Mouse (Mus musculus) left cerebral cortex, postnatal 25 days (tissue): ENCODE measurements around the gene Safb. TPM values are rescaled to one million over a fixed set of nuclear protein-coding genes. Genes with fewer than 3 reads are reported as not detected.

Experiments
- DNase-seq, 2 experiments: peaks; one replicate each; pipeline ENCODE4 v3.0.0; 2022; ENCODE audit warnings: low spot score in 2 of 2, mixed read lengths in 1 of 2
- intact Hi-C: fragments of 180-260 bp; cut with DNase I; formaldehyde crosslinking; loops from one replicate; pipeline ENCODE4 v1.15.1; 2025
- total RNA-seq, 2 experiments: library from RNA; stranded (reverse); gene quantifications; 2 replicates each; pipeline ENCODE4 v1.2.3; 2021

Gene Safb
- total RNA-seq, 2 experiments from 2014 or later, result 128 to 147 TPM

- intact Hi-C loops, result loop anchor here (5.0 kb wide), 3 partner anchors 77 to 142 kb away; partner anchors contain the start of gene Ptprs
- no peak for DNase-seq
Observed at GRCm38 (mm10) chr17:56554122-56554551, 30.5 kb upstream of the Safb start, which contains the start of gene Gm20219. Gm20219 (minus strand) TSS chr17:56554387.

GRCm38 (mm10) chr17:56558448-56558847 lies 26.2 kb upstream of the Safb start:
- DNase-seq, result peak; percentile 70 to 72
- intact Hi-C loops, result loop anchor here (2.0 kb wide), 1 partner anchor 202 kb away; no protein-coding TSS in a partner anchor

GRCm38 (mm10) chr17:56559386-56559785 lies 25.2 kb upstream of the Safb start:
- intact Hi-C loops, result loop anchor here (2.0 kb wide), 1 partner anchor 203 kb away; no protein-coding TSS in a partner anchor
- DNase-seq, result no peak

GRCm38 (mm10) chr17:56560131-56560530 lies 24.5 kb upstream of the Safb start:
- DNase-seq, result no peak
- intact Hi-C loops, result no loop called here

GRCm38 (mm10) chr17:56561866-56562265 lies 22.8 kb upstream of the Safb start:
- DNase-seq, result no peak
- intact Hi-C loops, result no loop called here

GRCm38 (mm10) chr17:56566293-56566692 lies 18.3 kb upstream of the Safb start:
- no peak for DNase-seq
- intact Hi-C loops, result no loop called here

GRCm38 (mm10) chr17:56566918-56567317 lies 17.7 kb upstream of the Safb start:
- no peak for DNase-seq
- intact Hi-C loops, result no loop called here

- intact Hi-C loops, result no loop called here
- DNase-seq, result no peak
Observed at GRCm38 (mm10) chr17:56567370-56567769, 17.3 kb upstream of the Safb start.

GRCm38 (mm10) chr17:56570287-56570686 lies 14.3 kb upstream of the Safb start:
- DNase-seq, result no peak
- intact Hi-C loops, result no loop called here

- intact Hi-C loops, result no loop called here
- no peak for DNase-seq
Observed at GRCm38 (mm10) chr17:56572154-56572553, 12.5 kb upstream of the Safb start.

- DNase-seq, result no peak
- intact Hi-C loops, result no loop called here
Observed at GRCm38 (mm10) chr17:56572939-56573338, 11.7 kb upstream of the Safb start.

- DNase-seq, result no peak
- intact Hi-C loops, result no loop called here
Observed at GRCm38 (mm10) chr17:56583071-56583470, 1.6 kb upstream of the Safb start.

GRCm38 (mm10) chr17:56583611-56584256 lies 891 bp upstream of the Safb start:
- peak in 1 of 2 experiments; percentile 29 for DNase-seq
- intact Hi-C loops, result loop anchor here (2.0 kb wide), 2 partner anchors 25 to 89 kb away; partner anchors contain the start of genes 2410015M20Rik and Ranbp3

- DNase-seq, result peak in 1 of 2 experiments; percentile 39
Observed at GRCm38 (mm10) chr17:56585171-56585821, 671 bp downstream of the Safb start.

GRCm38 (mm10) chr17:56587773-56588172 lies 3.1 kb downstream of the Safb start:
- intact Hi-C loops, result no loop called here
- no peak for DNase-seq

More at GRCm38 (mm10) chr17:56585171-56585821, 671 bp downstream of the Safb start:
- intact Hi-C loops, result loop anchor here (2.0 kb wide), 2 partner anchors 24 to 88 kb away; partner anchors contain the start of genes 2410015M20Rik and Ranbp3

GRCm38 (mm10) chr17:56588921-56589320 lies 4.3 kb downstream of the Safb start:
- no peak for DNase-seq
- intact Hi-C loops, result no loop called here

- intact Hi-C loops, result no loop called here
- DNase-seq, result no peak
Observed at GRCm38 (mm10) chr17:56592553-56592952, 7.9 kb downstream of the Safb start.

- intact Hi-C loops, result no loop called here
- DNase-seq, result no peak
Observed at GRCm38 (mm10) chr17:56593527-56594271, 9.1 kb downstream of the Safb start.

GRCm38 (mm10) chr17:56603186-56604069 lies 18.8 kb downstream of the Safb start:
- DNase-seq, result no peak
- intact Hi-C loops, result no loop called here
